Mouse (Mus musculus): ENCODE measurements around the gene Gfer.

Gfer gene

GRCm38 (mm10) chr17:24696011-24696697, at the start of gene Gfer, which contains the start of gene Noxo1:
Gene Gfer (minus strand): TSS chr17:24696156.
Gene Noxo1 (plus strand): TSS chr17:24696234.
- DNase-seq (ENCODE audit: low spot score): peak; percentile 86

GRCm38 (mm10) chr17:24744381-24744780, 48.4 kb upstream of the Gfer start:
- no peak for DNase-seq (ENCODE audit: low spot score)

DNA sequence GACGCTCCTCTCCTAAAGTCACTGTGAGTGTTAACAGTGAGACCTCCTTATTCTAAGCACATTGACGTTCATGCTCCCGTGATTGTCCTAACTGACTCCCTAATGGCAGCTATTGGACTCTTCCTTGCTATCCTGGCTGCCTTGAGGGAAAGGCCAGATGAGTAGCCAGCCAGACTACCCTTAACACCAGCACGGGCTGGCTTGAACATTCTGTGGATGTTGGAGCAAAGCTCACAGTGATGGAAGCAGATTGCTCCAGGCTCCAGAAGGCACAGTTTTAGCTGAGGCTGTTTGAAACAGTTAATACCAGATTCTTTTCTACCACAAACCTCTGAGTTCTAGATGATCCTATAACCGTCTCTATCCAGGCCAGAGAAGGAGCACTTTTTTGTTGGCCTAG, 47.9 kb upstream of the Gfer start:
- no peak for DNase-seq (ENCODE audit: low spot score)

GRCm38 (mm10) chr17:24742307-24742706, 46.4 kb upstream of the Gfer start:
- DNase-seq (ENCODE audit: low spot score): peak; percentile 34

GRCm38 (mm10) chr17:24739926-24740325, 44.0 kb upstream of the Gfer start:
- no peak for DNase-seq (ENCODE audit: low spot score)

DNA sequence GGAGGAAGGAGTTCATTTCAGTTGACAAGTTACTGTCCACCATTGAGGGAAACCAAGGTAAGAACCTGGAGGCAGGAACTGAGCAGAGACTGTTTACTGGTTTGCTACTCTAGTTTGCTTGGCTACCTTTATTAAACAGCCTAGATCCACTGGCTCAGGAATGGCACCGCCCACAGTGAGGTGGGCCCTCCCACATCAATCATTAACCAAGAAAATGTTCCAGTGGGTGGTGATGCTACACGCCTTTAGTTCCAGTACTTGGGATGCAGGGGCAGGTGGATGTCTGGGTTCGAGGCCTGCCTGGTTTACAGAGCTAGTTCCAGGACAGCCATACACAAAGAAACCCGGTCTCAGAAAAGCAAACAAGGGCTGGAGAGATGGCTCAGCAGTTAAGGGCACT, 42.3 kb upstream of the Gfer start:
- DNase-seq (ENCODE audit: low spot score): no peak

GRCm38 (mm10) chr17:24737135-24737810, 41.3 kb upstream of the Gfer start:
- peak; percentile 53 for DNase-seq (ENCODE audit: low spot score)

- peak; percentile 99 for DNase-seq (ENCODE audit: low spot score)
Observed at GRCm38 (mm10) chr17:24736330-24737051, 40.5 kb upstream of the Gfer start, which contains the start of gene Msrb1. Gene Msrb1 (plus strand): TSS chr17:24736642.

DNA sequence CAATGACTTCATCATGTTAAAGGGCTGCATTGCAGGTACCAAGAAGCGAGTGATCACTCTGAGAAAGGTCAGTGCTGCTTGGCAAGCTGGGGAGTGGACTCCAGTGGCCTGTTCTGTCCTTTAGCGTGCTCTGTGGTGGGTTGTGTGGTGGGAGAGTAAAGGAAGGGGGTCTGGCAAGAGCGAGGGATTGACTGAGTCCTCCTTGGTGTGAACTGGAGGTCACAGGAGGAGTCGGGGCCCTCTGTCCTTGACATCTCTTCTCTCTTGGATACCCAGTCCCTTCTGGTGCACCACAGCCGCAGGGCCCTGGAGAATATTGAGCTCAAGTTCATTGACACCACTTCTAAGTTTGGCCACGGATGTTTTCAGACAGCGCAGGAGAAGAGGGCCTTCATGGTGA, 39.5 kb upstream of the Gfer start:
- no peak for DNase-seq (ENCODE audit: low spot score)

DNA sequence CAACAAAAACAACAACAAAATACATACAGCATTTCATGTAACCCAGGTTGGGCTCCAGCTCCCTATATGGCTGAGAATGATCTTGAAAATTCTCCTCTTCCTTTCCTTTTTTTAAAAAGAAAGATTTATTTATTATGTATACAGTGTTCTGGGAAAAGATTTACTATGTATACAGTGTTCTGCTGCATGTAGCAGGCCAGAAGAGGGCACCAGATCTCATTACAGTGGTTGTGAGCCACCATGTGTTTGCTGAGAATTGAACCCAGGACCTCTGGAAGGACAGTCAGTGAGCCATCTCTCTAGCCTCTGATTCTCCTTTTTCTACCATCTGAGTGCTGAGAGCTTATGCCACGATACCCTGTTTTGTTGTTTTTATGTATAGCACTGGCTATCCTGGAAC, 38.6 kb upstream of the Gfer start:
- DNase-seq (ENCODE audit: low spot score): no peak

DNA sequence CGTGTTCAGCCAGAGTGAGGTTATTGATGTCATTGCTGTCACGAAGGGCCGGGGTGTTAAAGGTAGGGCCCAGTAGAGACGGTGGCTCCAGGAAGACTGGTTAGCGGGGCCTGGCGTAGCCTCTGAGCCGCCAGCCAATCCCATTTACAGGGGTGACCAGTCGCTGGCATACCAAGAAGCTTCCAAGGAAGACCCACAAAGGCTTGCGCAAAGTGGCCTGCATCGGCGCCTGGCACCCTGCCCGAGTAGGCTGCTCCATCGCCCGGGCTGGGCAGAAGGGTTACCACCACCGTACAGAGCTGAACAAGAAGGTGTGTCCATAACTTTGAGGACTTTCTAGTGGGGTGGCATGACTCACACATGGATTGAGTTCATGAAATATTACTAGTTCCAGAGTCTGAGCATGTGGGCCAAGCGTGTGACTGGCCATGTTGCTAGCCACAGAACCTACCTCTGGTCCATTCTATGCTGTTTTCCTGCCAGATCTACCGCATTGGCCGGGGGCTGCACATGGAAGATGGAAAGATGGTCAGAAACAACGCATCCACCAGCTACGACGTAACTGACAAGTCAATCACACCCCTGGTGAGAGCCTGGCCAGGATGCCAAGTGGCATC, 37.6 kb upstream of the Gfer start:
- DNase-seq (ENCODE audit: low spot score): no peak

- DNase-seq (ENCODE audit: low spot score): no peak
Observed at GRCm38 (mm10) chr17:24732233-24732935, 36.4 kb upstream of the Gfer start.

- DNase-seq (ENCODE audit: low spot score): no peak
Observed at GRCm38 (mm10) chr17:24730787-24731186, 34.8 kb upstream of the Gfer start.

- DNase-seq (ENCODE audit: low spot score): no peak
Observed at GRCm38 (mm10) chr17:24729067-24729466, 33.1 kb upstream of the Gfer start.

DNA sequence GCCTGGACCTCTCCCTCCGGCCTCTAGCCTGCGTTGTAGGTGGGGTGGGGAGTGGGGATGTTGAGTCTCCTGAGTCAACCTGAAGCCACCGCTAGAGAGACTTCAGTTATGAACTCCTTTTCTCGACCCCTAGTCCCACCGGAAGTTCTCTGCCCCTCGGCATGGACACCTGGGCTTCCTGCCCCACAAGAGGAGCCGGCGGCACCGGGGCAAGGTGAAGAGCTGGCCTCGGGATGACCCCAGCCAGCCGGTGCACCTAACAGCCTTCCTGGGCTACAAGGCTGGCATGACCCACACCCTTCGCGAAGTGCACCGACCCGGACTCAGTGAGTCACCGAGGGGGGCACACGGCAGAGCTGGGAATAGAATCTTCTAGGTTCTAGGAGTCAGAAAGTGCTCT, 32.2 kb upstream of the Gfer start:
- DNase-seq (ENCODE audit: low spot score): no peak

DNA sequence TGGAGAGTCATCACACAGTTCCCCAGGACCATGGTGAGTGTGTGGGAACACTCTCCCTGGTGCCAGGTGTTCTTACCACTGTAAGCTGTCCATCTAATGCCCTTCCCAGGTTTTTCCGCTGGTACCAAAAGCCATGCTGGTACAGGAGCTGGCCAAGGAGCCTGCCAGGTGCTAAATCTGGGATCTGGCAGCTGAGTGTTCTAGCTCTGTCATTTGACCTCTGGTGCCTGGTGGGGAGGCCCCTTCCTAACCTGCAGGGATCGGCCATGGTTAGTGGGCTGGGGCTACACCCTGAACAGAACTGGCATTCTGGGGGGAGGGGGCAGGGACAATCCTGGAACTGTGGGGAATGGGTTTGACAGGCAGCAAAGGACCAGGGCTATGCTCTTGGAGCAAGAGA, 31.7 kb upstream of the Gfer start, which contains the start of gene Rpl3l:
Gene Rpl3l (plus strand): TSS at position 203 of the 400 bp plus-strand sequence.
- DNase-seq (ENCODE audit: low spot score): no peak

DNA sequence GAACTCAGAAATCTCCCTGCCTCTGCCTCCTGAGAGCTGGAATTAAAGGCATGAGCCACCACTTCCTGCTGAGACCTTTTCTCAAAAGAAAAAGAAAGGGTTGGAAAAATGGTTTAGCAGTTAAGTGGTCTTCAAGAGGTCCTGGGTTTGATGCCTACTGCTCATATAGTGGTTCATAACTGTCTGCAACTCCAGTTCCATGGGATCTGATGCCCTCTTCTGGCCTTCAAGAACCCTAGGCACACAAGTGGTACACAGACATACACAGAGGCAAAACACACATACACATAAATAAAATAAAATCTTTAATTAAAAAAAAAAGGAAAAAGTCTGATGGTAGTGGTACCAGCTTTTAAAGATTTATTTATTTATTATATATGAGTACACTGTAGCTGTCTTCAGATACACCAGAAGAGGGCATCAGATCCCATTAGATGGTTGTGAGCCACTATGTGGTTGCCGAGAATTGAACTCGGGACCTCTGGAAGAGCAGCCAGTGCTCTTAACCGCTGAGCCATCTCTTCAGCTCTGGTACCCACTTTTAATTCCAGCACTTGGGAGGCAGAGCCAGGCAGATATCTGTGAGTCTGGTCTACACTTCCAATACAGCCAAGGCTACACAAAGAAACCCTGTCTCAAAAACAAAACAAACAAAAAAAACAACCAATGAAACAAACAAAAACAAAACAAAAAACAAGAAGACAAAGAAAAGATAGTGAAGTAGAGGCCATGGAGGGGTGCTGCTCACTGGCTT, 29.9 kb upstream of the Gfer start:
- DNase-seq (ENCODE audit: low spot score): no peak

- DNase-seq (ENCODE audit: low spot score): peak; percentile 95
Observed at GRCm38 (mm10) chr17:24724184-24724583, 28.2 kb upstream of the Gfer start, which contains the start of gene Ndufb10. Gene Ndufb10 (minus strand): TSS chr17:24724478.

- no peak for DNase-seq (ENCODE audit: low spot score)
Observed at GRCm38 (mm10) chr17:24723881-24724180, 27.9 kb upstream of the Gfer start.

- DNase-seq (ENCODE audit: low spot score): no peak
Observed at GRCm38 (mm10) chr17:24723122-24723880, 27.3 kb upstream of the Gfer start.

Measured in lung, postnatal 25 days (tissue).